Mouse (Mus musculus) heart, embryonic 16.5 days (tissue): Measurements from ENCODE around the gene Mrtfa. TPM values are rescaled to one million over a fixed set of nuclear protein-coding genes. Genes with fewer than 3 reads are reported as not detected.
A peak's percentile ranks its signal among the peaks of the same experiment; 100 is the strongest.

Experiments
- ATAC-seq: fragments of 200-750 bp; cut with Nextera tagmentation; replicated peaks from 2 replicates; pipeline ENCODE4 v1.8.0; 2017; ENCODE audit warnings: moderate number of reproducible peaks; ENCODE audit not compliant: insufficient read depth, low FRiP score; ENCODE audit errors: extremely low read depth
- H3K27ac ChIP-seq: fragments of 300-500 bp; sonication (generic); 2 replicates; pipeline ENCODE4 v1.5.1; 2014; ENCODE audit warnings: mild to moderate bottlenecking, low read length, control low read depth, moderate library complexity
- H3K27me3 ChIP-seq: fragments of 300-500 bp; sonication (generic); 2 replicates; pipeline ENCODE4 v1.6.1; 2014; ENCODE audit warnings: low read length, mixed read lengths; ENCODE audit not compliant: control insufficient read depth, insufficient read depth
- H3K36me3 ChIP-seq: fragments of 300-500 bp; sonication (generic); 2 replicates; pipeline ENCODE4 v1.6.1; 2014; ENCODE audit not compliant: control insufficient read depth, insufficient read depth
- H3K4me1 ChIP-seq: fragments of 300-500 bp; sonication (generic); 2 replicates; pipeline ENCODE4 v1.6.1; 2014; ENCODE audit warnings: low read length, mixed read lengths; ENCODE audit not compliant: control insufficient read depth, insufficient read depth
- H3K4me2 ChIP-seq: fragments of 300-500 bp; sonication (generic); 2 replicates; pipeline ENCODE4 v1.6.1; 2014; ENCODE audit warnings: low read depth, mild to moderate bottlenecking, control low read depth, low read length
- H3K4me3 ChIP-seq: fragments of 300-500 bp; sonication (generic); 2 replicates; pipeline ENCODE4 v1.5.1; 2014; ENCODE audit warnings: mild to moderate bottlenecking, control low read depth, low read length
- H3K9ac ChIP-seq: fragments of 300-500 bp; sonication (generic); 2 replicates; pipeline ENCODE4 v1.6.1; 2014; ENCODE audit warnings: low read length, control low read depth
- H3K9me3 ChIP-seq: fragments of 300-500 bp; sonication (generic); replicated peaks from 2 replicates; pipeline ENCODE4 v1.6.1; 2016; ENCODE audit warnings: low read length; ENCODE audit not compliant: control insufficient read depth
- WGBS: fragments of 180-500 bp; shearing (Covaris S2); extraction: QIAGEN DNeasy Blood & Tissue Kit; methylation state at CpG from one replicate; pipeline ENCODE4 v1.1.7; 2014; 5-methylcytosine and 5-hydroxymethylcytosine counted together
- polyA plus RNA-seq: library from polyadenylated mRNA; unstranded; fragments of >200 nt; fragmentation: Nextera tagmentation; extraction: Ambion mirVana; gene quantifications from 2 replicates; pipeline ENCODE4 v1.2.1, GENCODE M21; 2015

Gene Mrtfa
- polyA plus RNA-seq, 1 experiment from 2014 or later: 14.1 TPM

DNA sequence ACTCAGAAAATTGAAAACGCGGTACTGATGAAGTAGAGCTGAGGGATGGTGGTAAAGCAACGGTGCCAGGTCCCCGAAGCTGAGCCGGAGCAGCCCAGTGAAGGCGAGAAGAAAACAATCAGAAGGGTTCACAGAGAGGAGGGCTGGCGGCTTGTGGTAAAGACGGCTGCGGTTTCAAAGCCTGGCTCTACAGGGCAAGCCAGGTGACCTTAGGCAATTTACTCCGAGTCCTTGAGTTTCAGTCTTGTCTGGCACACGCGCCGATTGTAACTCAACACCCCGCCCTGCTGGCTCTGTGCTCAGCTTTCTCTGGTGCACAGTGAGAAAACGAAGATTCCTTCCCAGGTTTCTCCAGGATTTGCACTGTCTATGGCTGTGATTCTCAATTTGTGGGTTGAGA lies 22.4 kb upstream of the Mrtfa start:
- WGBS: 54% methylated on average over 15 of the region's 15 CpGs
- H3K27ac ChIP-seq: no peak overlapping the region
- no peaks in the 10 kb centered on the region for H3K9me3 ChIP-seq
- no peak overlapping the region for H3K4me3 ChIP-seq
- no peak overlapping the region for H3K4me2 ChIP-seq
- H3K27me3 ChIP-seq: 0 out of 2 replicates have a peak, but pooled peaks cover 2% of the 10 kb centered on the region
- no peak overlapping the region for H3K9ac ChIP-seq
- ATAC-seq: no peak
- H3K4me1 ChIP-seq: no peaks in the 10 kb centered on the region
- no peaks in the 10 kb centered on the region for H3K36me3 ChIP-seq

DNA sequence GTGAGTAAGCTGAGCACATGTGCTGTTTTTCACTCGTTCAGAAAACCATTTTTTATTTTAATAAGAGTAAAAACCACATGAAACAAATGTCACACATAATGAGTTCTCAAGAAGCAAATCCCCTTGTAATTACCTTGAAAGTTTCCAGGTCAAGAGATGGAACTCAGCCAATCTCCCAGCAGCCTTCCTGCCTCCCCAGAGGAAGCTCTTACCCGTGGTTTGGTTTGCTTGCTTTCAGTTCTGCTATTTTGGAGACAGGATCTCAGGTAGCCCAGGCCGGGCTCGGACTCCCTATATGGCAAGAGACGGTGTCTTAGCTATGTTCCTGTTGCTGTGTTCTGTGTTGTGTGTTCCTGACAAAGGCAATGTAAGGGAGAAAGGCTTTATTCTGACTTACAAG lies 19.9 kb upstream of the Mrtfa start:
- H3K4me2 ChIP-seq: no peak overlapping the region
- H3K27ac ChIP-seq: no peak overlapping the region
- no peak overlapping the region for H3K4me3 ChIP-seq
- no peaks in the 10 kb centered on the region for H3K4me1 ChIP-seq
- no peaks in the 10 kb centered on the region for H3K36me3 ChIP-seq
- no peaks in the 10 kb centered on the region for H3K9me3 ChIP-seq
- no peaks in the 10 kb centered on the region for H3K27me3 ChIP-seq
- 57% methylated on average over 5 of the region's 5 CpGs for WGBS
- ATAC-seq: no peak
- no peak overlapping the region for H3K9ac ChIP-seq

DNA sequence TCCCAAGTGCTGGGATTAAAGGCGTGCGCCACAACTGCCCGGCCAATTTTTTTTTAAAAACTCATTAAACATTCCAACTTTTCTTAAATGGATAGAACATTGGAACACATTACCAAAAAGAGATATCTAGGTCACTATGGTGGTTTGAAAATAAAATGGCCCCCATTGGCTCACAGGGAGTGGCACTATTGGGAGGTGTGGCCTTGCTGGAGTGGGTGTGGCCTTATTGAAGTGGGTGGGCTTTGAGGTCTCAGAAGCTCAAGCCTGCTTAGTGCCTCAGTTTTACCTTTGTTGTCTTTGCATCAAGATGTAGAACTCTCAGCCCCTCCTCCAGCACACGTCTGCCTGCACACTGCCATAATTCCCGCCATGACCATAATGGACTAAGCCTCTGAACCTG lies 11.9 kb upstream of the Mrtfa start:
- Histone ChIP-seq H3K9me3 (peaks cover 8% of the 10 kb centered on the region; the same call in 1 of the 2 replicates), H3K9ac (no peak overlapping the region), H3K4me1 (0 out of 2 replicates have a peak, but pooled peaks cover 2% of the 10 kb centered on the region), H3K4me3 (no peak overlapping the region), H3K4me2 (no peak overlapping the region), H3K27ac (no peak overlapping the region), H3K27me3 (no peaks in the 10 kb centered on the region), H3K36me3 (no peaks in the 10 kb centered on the region)
- 93% methylated on average over 5 of the region's 5 CpGs for WGBS
- ATAC-seq: no peak

DNA sequence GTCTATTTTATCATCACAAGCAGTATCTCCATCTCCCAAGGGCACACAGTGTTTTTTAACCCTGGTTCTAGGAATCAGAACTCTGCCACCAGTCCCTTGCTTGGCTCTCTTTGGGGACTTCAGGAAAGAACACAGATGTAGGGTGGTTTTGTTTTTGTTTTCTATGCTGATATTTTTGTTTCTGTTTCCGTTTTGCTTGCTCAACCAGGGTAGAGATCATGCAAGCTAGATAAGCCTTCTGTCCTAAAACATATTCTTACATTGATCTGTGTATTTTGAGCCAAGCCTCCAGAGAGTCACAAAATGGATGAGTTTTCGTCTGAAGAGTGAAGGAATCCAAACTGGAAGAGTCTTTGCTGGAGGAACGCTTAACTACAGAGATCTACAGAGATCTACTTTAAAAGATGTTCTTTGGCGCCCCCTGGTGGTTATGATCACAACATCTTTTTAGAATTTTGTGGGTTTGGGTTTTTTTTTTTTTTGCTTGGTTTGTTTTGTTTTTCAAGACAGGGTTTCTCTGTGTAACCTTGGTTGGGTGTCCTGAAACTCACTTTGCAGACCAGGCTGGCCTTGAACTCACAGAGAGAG lies 8.9 kb upstream of the Mrtfa start:
- H3K4me1 ChIP-seq: 0 out of 2 replicates have a peak, but pooled peaks cover 2% of the 10 kb centered on the region
- H3K9me3 ChIP-seq: peaks cover 4% of the 10 kb centered on the region; the same call in 1 of the 2 replicates
- H3K27ac ChIP-seq: peak overlapping the region; percentile 16; the same call in 1 of the 2 replicates
- no peak overlapping the region for H3K4me3 ChIP-seq
- no peak for ATAC-seq
- H3K4me2 ChIP-seq: peak overlapping the region; percentile 41
- H3K27me3 ChIP-seq: no peaks in the 10 kb centered on the region
- no peak overlapping the region for H3K9ac ChIP-seq
- H3K36me3 ChIP-seq: no peaks in the 10 kb centered on the region
- 16% methylated on average over 4 of the region's 4 CpGs for WGBS

DNA sequence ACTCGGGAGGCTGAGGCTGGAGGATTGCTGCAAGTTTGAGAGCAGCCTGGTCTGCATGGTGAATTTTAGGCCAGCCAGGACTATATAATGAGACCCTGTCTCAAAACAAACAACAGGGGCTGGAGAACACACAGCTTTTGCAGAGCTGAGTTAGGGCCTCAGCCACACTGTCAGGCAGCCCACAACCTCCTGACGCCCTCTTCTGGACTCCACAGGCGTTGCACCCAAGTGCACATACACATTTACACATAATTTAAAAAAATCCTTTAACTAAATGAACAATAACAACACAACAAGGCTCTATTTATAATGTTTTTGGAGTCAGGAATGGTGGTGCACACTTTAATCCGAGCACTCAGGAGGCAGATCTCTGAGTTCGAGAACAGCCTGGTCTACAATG lies 7.9 kb upstream of the Mrtfa start:
- peaks cover 4% of the 10 kb centered on the region; the same call in 1 of the 2 replicates for H3K9me3 ChIP-seq
- 91% methylated on average over 5 of the region's 5 CpGs for WGBS
- ATAC-seq: no peak
- no peak overlapping the region for H3K4me3 ChIP-seq
- 0 out of 2 replicates have a peak, but pooled peaks cover 2% of the 10 kb centered on the region for H3K4me1 ChIP-seq
- H3K4me2 ChIP-seq: no peak overlapping the region
- H3K36me3 ChIP-seq: no peaks in the 10 kb centered on the region
- no peak overlapping the region for H3K9ac ChIP-seq
- H3K27ac ChIP-seq: no peak overlapping the region
- no peaks in the 10 kb centered on the region for H3K27me3 ChIP-seq

DNA sequence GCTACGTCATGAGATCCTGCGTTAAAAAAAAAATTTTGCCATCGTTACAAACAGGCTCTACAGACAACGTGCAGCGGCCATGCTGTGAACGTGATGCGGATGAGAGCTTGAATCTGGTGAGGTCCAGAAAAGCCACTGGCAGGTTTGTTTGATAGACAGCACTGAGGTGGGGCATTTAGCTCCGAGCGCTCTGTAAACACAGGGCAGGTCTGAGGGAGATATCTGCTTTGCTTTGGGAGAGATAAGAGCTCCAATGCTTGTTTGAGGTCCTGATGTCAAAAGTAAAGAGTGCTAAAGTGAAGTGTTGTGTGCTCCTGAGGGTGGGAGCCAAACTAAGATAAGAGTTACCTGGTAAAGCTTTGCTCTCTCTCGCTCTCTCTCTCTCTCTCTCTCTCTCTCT lies 6.6 kb upstream of the Mrtfa start:
- ATAC-seq: no peak
- no peak overlapping the region for H3K4me2 ChIP-seq

DNA sequence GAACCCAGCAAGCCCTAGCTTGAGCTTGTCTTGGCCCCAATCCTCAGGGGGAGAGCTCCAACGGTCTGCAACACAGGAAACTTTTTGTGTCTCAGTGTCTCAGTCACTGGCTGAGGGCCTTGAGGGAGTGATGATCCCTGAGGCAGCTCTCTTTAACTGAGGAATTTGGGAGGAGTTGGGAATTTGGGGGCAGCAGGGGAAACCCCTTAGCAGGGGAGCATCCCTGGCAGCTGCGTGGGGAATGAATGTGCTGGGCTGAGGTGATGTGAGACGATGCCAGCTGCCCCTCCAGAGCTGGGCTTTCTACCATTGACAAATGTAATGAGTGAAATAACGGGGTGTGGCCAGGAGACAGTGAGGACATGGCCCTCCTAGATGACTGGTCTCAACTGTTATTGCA lies 4.9 kb upstream of the Mrtfa start:
- Histone ChIP-seq H3K9me3 (peaks cover 4% of the 10 kb centered on the region; the same call in 1 of the 2 replicates), H3K27me3 (no peaks in the 10 kb centered on the region), H3K9ac (no peak overlapping the region), H3K4me2 (no peak overlapping the region), H3K27ac (no peak overlapping the region), H3K4me1 (peaks cover 5% of the 10 kb centered on the region; the same call in 1 of the 2 replicates), H3K4me3 (no peak overlapping the region), H3K36me3 (no peaks in the 10 kb centered on the region)
- 52% methylated on average over 4 of the region's 4 CpGs for WGBS
- no peak for ATAC-seq

More for the DNA sequence above, 6.6 kb upstream of the Mrtfa start:
- peaks cover 4% of the 10 kb centered on the region; the same call in 1 of the 2 replicates for H3K9me3 ChIP-seq
- WGBS: 67% methylated on average over 10 of the region's 10 CpGs
- H3K36me3 ChIP-seq: no peaks in the 10 kb centered on the region
- H3K27ac ChIP-seq: no peak overlapping the region
- H3K9ac ChIP-seq: no peak overlapping the region
- H3K4me1 ChIP-seq: 0 out of 2 replicates have a peak, but pooled peaks cover 2% of the 10 kb centered on the region
- H3K27me3 ChIP-seq: no peaks in the 10 kb centered on the region
- H3K4me3 ChIP-seq: no peak overlapping the region

DNA sequence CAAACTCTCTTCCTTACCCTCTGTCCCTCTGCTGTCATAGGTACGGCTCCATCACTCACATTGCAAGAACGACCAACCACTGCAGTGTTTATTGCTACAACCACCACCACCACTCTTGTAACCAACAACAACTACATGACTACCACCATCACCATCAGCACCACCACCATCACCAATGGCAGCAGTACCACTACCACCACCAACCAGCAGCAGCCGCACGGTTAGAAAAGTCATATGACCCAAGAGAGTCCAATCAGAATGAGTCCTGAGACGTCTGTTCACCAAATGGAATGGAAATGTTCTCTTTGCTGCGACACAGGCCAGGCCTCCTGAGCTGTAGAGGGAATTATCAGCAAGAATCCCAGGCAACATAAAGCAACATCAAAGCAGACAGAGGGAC lies 4.2 kb upstream of the Mrtfa start:
- Histone ChIP-seq H3K4me3 (no peak overlapping the region), H3K4me2 (no peak overlapping the region), H3K27ac (no peak overlapping the region), H3K27me3 (no peaks in the 10 kb centered on the region), H3K9me3 (peaks cover 4% of the 10 kb centered on the region; the same call in 1 of the 2 replicates), H3K9ac (no peak overlapping the region), H3K36me3 (no peaks in the 10 kb centered on the region), H3K4me1 (peaks cover 5% of the 10 kb centered on the region; the same call in 1 of the 2 replicates)
- no peak for ATAC-seq
- WGBS: 83% methylated on average over 6 of the region's 6 CpGs

DNA sequence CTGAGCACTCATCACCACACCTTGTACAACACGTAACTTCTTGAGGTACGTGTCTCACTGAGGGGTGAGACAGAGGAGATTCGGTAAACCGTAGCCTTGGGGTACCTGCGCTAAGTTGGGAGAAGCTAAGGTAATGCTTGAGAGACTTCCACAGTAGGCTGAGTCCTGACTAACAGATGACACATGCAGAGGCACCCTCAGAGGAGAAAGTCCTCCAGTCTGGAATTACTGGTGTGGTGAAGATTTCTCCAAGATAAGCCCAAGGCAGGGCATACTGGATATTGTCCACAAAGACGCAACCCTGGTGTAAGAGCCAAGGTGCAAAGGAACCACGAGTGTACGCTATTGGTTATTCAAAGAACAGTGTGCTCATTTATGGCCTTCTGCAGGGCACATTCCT lies 2.3 kb upstream of the Mrtfa start:
- no peak for ATAC-seq
- Histone ChIP-seq H3K9ac (no peak overlapping the region), H3K27ac (no peak overlapping the region), H3K4me3 (no peak overlapping the region), H3K4me2 (no peak overlapping the region), H3K36me3 (no peaks in the 10 kb centered on the region), H3K9me3 (no peaks in the 10 kb centered on the region), H3K4me1 (peaks cover 17% of the 10 kb centered on the region; the same call in 1 of the 2 replicates), H3K27me3 (no peaks in the 10 kb centered on the region)
- WGBS: 92% methylated on average over 8 of the region's 8 CpGs
